Mouse (Mus musculus): ENCODE measurements at regions not wholly inside any gene's neighbourhood (a gene's known extent, or its start where the extent isn't known, plus 50 kb on each side); places are given as distances from the start of the nearest gene placed in this dataset.

DNA sequence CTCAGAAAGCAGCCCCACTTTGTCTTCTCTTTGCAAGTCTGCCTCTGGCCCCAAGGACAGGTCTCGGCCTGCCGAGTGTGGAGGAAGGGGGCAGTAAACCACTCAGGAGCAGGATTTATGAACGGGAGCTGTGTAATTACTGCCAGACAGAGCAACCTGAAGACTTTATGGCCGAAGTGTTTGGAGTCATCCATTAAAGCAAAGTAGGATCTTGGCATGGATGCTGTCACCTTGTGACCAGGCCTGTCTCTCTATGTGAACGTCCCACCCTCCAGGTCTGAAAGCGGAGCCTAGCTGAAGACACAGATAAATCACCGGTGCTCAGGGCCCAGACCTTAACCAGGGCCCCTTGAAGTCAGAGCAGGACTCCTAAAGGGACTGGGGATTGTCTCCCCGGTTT lies 190.8 kb downstream of the Plpp3 start:
- TF ChIP-seq CTCF (IDR thresholded peaks at IDR 0.05 in 2 of 3, conservative IDR thresholded peaks at IDR 0.05 in 1 of 3; ENCODE audit: control insufficient read depth in 1 of 3, insufficient read depth in 1 of 3, low read depth in 2 of 3, low read length in 3 of 3, poor library complexity in 1 of 3, severe bottlenecking in 1 of 3) (no peak), USF1 (IDR thresholded peaks at IDR 0.05; ENCODE audit: low read depth, low read length) (no peak), MAZ (IDR thresholded peaks at IDR 0.05; ENCODE audit: low read depth, low read length) (no peak), POLR2A (IDR thresholded peaks at IDR 0.05; ENCODE audit: control insufficient read depth in 1 of 2, insufficient read depth in 1 of 2, low read depth in 1 of 2, low read length in 2 of 2, poor library complexity in 1 of 2) (no peak), MAX (IDR thresholded peaks at IDR 0.05; ENCODE audit: low read length) (no peak), NRF1 (IDR thresholded peaks at IDR 0.05; ENCODE audit: insufficient read depth, low read depth, low read length, poor library complexity, severe bottlenecking) (no peak), EP300 (IDR thresholded peaks at IDR 0.05; ENCODE audit: low read depth in 1 of 2, low read length in 2 of 2) (no peak), MYC (IDR thresholded peaks at IDR 0.05; ENCODE audit: low read depth, low read length) (no peak), MEF2A (IDR thresholded peaks at IDR 0.05; ENCODE audit: extremely low read depth, insufficient replicate concordance, low read depth, low read length, poor library complexity, severe bottlenecking) (no peak), ZNF384 (IDR thresholded peaks at IDR 0.05; ENCODE audit: low read depth, low read length) (no peak), TCF12 (IDR thresholded peaks at IDR 0.05; ENCODE audit: low read depth, low read length) (no peak), GATA1 (IDR thresholded peaks at IDR 0.05; ENCODE audit: low read depth, low read length) (no peak)
